Mouse (Mus musculus): ENCODE measurements around the gene Uba6. TPM values are rescaled to one million over a fixed set of nuclear protein-coding genes. Genes with fewer than 3 reads are reported as not detected.

The Uba6 gene
- polyA plus RNA-seq (2016; fragmentation: Nextera tagmentation; extraction: Ambion mirVana), result 12.3 and 14.1 TPM in 2 replicates

- Histone ChIP-seq H3K27me3 (replicated peaks) (no peaks in the 10 kb centered on the region), H3K4me3 (peak within 1 kb of the TSS; percentile 68), H3K9me3 (replicated peaks) (no peaks in the 10 kb centered on the region), H3K27ac (ENCODE audit: poor library complexity, severe bottlenecking) (peak within 1 kb of the TSS; percentile 88), H3K9ac (peak within 1 kb of the TSS; percentile 77), H3K4me2 (peak within 1 kb of the TSS; percentile 84), H3K4me1 (replicated peaks) (no peaks in the 10 kb centered on the region), H3K36me3 (peaks cover 13% of the 10 kb centered on the region; the same call in 1 of the 2 replicates)
- WGBS, result under 1% methylated on average over 47 of the region's 67 CpGs
- peak; percentile 100 for ATAC-seq (ENCODE audit: insufficient number of reproducible peaks, low FRiP score)
These were observed at the start of gene Uba6 for GRCm38 (mm10) chr5:86172449-86173161. Uba6 (minus strand) TSS chr5:86172803.

- Histone ChIP-seq H3K9me3 (replicated peaks) (no peaks in the 10 kb centered on the region), H3K27me3 (replicated peaks) (no peaks in the 10 kb centered on the region), H3K9ac (no peak within 1 kb of the TSS), H3K27ac (ENCODE audit: poor library complexity, severe bottlenecking) (no peak within 1 kb of the TSS), H3K4me2 (no peak within 1 kb of the TSS), H3K36me3 (no peaks in the 10 kb centered on the region), H3K4me3 (no peak within 1 kb of the TSS), H3K4me1 (replicated peaks) (no peaks in the 10 kb centered on the region)
- 80% methylated on average over 10 of the region's 10 CpGs for WGBS
- no peak for ATAC-seq (ENCODE audit: insufficient number of reproducible peaks, low FRiP score)
These were observed 25.2 kb upstream of the Uba6 start, which contains the start of gene Gnrhr for GRCm38 (mm10) chr5:86197801-86198200. Gnrhr (minus strand) TSS chr5:86197901.

GRCm38 (mm10) chr5:86191356-86191755, 18.8 kb upstream of the Uba6 start:
- ATAC-seq (ENCODE audit: insufficient number of reproducible peaks, low FRiP score), result no peak
- WGBS, result 10% methylated on average over 4 of the region's 4 CpGs
- no peak overlapping the region for H3K27ac ChIP-seq (ENCODE audit: poor library complexity, severe bottlenecking)
- no peak overlapping the region for H3K4me3 ChIP-seq
- H3K36me3 ChIP-seq, result no peaks in the 10 kb centered on the region
- no peaks in the 10 kb centered on the region for H3K4me1 ChIP-seq (replicated peaks)
- H3K4me2 ChIP-seq, result no peak overlapping the region
- no peaks in the 10 kb centered on the region for H3K9me3 ChIP-seq (replicated peaks)
- no peaks in the 10 kb centered on the region for H3K27me3 ChIP-seq (replicated peaks)
- no peak overlapping the region for H3K9ac ChIP-seq

- H3K36me3 ChIP-seq, result no peaks in the 10 kb centered on the region
- H3K4me1 ChIP-seq (replicated peaks), result no peaks in the 10 kb centered on the region
- H3K4me2 ChIP-seq, result no peak overlapping the region
- no peak overlapping the region for H3K4me3 ChIP-seq
- no peaks in the 10 kb centered on the region for H3K9me3 ChIP-seq (replicated peaks)
- H3K27ac ChIP-seq (ENCODE audit: poor library complexity, severe bottlenecking), result no peak overlapping the region
- no peak for ATAC-seq (ENCODE audit: insufficient number of reproducible peaks, low FRiP score)
- no peaks in the 10 kb centered on the region for H3K27me3 ChIP-seq (replicated peaks)
- no peak overlapping the region for H3K9ac ChIP-seq
- WGBS, result 19% methylated on average over 5 of the region's 5 CpGs
These were observed 18.2 kb upstream of the Uba6 start for GRCm38 (mm10) chr5:86190770-86191169.

GRCm38 (mm10) chr5:86190290-86190689, 17.7 kb upstream of the Uba6 start:
- no peak overlapping the region for H3K4me2 ChIP-seq
- H3K36me3 ChIP-seq, result no peaks in the 10 kb centered on the region
- H3K27ac ChIP-seq (ENCODE audit: poor library complexity, severe bottlenecking), result no peak overlapping the region
- H3K4me1 ChIP-seq (replicated peaks), result no peaks in the 10 kb centered on the region
- no peak overlapping the region for H3K9ac ChIP-seq
- no peaks in the 10 kb centered on the region for H3K27me3 ChIP-seq (replicated peaks)
- 50% methylated on average over 15 of the region's 15 CpGs for WGBS
- H3K9me3 ChIP-seq (replicated peaks), result no peaks in the 10 kb centered on the region
- no peak overlapping the region for H3K4me3 ChIP-seq
- ATAC-seq (ENCODE audit: insufficient number of reproducible peaks, low FRiP score), result no peak

GRCm38 (mm10) chr5:86187441-86187840, 14.8 kb upstream of the Uba6 start:
- H3K9ac ChIP-seq, result no peak overlapping the region
- H3K4me1 ChIP-seq (replicated peaks), result no peaks in the 10 kb centered on the region
- no peaks in the 10 kb centered on the region for H3K27me3 ChIP-seq (replicated peaks)
- ATAC-seq (ENCODE audit: insufficient number of reproducible peaks, low FRiP score), result no peak
- no peak overlapping the region for H3K4me3 ChIP-seq
- H3K36me3 ChIP-seq, result no peaks in the 10 kb centered on the region
- WGBS, result 53% methylated on average over 6 of the region's 6 CpGs
- no peak overlapping the region for H3K4me2 ChIP-seq
- H3K9me3 ChIP-seq (replicated peaks), result no peaks in the 10 kb centered on the region
- no peak overlapping the region for H3K27ac ChIP-seq (ENCODE audit: poor library complexity, severe bottlenecking)

GRCm38 (mm10) chr5:86173778-86174177, 1.2 kb upstream of the Uba6 start:
- no peak for ATAC-seq (ENCODE audit: insufficient number of reproducible peaks, low FRiP score)
- H3K4me1 ChIP-seq (replicated peaks), result no peaks in the 10 kb centered on the region
- H3K9me3 ChIP-seq (replicated peaks), result no peaks in the 10 kb centered on the region
- WGBS, result 40% methylated on average over 2 of the region's 2 CpGs
- no peak overlapping the region for H3K4me2 ChIP-seq
- H3K9ac ChIP-seq, result no peak overlapping the region
- H3K27ac ChIP-seq (ENCODE audit: poor library complexity, severe bottlenecking), result no peak overlapping the region
- H3K36me3 ChIP-seq, result peaks cover 7% of the 10 kb centered on the region; the same call in 1 of the 2 replicates
- no peaks in the 10 kb centered on the region for H3K27me3 ChIP-seq (replicated peaks)
- H3K4me3 ChIP-seq, result no peak overlapping the region

- ATAC-seq (ENCODE audit: insufficient number of reproducible peaks, low FRiP score), result no peak
- Histone ChIP-seq H3K27me3 (replicated peaks) (no peaks in the 10 kb centered on the region), H3K4me1 (replicated peaks) (no peaks in the 10 kb centered on the region), H3K36me3 (peaks cover 13% of the 10 kb centered on the region; the same call in 1 of the 2 replicates), H3K4me3 (peak overlapping the region; percentile 68), H3K9ac (peak overlapping the region; percentile 77), H3K27ac (ENCODE audit: poor library complexity, severe bottlenecking) (peak overlapping the region; percentile 88), H3K4me2 (peak overlapping the region; percentile 84), H3K9me3 (replicated peaks) (no peaks in the 10 kb centered on the region)
- WGBS, result under 1% methylated on average over 15 of the region's 15 CpGs
These were observed 535 bp downstream of the Uba6 start for GRCm38 (mm10) chr5:86172088-86172448.

GRCm38 (mm10) chr5:86129828-86130227, 42.8 kb downstream of the Uba6 start:
- no peaks in the 10 kb centered on the region for H3K4me1 ChIP-seq (replicated peaks)
- ATAC-seq (ENCODE audit: insufficient number of reproducible peaks, low FRiP score), result no peak
- no peak overlapping the region for H3K4me2 ChIP-seq
- H3K4me3 ChIP-seq, result no peak overlapping the region
- no peak overlapping the region for H3K27ac ChIP-seq (ENCODE audit: poor library complexity, severe bottlenecking)
- H3K36me3 ChIP-seq, result peaks cover 19% of the 10 kb centered on the region
- no peaks in the 10 kb centered on the region for H3K27me3 ChIP-seq (replicated peaks)
- H3K9ac ChIP-seq, result no peak overlapping the region
- H3K9me3 ChIP-seq (replicated peaks), result no peaks in the 10 kb centered on the region

GRCm38 (mm10) chr5:86128749-86129148, 43.9 kb downstream of the Uba6 start:
- H3K27me3 ChIP-seq (replicated peaks), result no peaks in the 10 kb centered on the region
- 86% methylated on average over 1 of the region's 1 CpGs for WGBS
- no peak overlapping the region for H3K9ac ChIP-seq
- no peaks in the 10 kb centered on the region for H3K9me3 ChIP-seq (replicated peaks)
- no peak overlapping the region for H3K27ac ChIP-seq (ENCODE audit: poor library complexity, severe bottlenecking)
- H3K4me1 ChIP-seq (replicated peaks), result no peaks in the 10 kb centered on the region
- H3K36me3 ChIP-seq, result peaks cover 18% of the 10 kb centered on the region
- ATAC-seq (ENCODE audit: insufficient number of reproducible peaks, low FRiP score), result no peak
- no peak overlapping the region for H3K4me2 ChIP-seq
- H3K4me3 ChIP-seq, result no peak overlapping the region

- ATAC-seq (ENCODE audit: insufficient number of reproducible peaks, low FRiP score), result no peak
- Histone ChIP-seq H3K27ac (ENCODE audit: poor library complexity, severe bottlenecking) (no peak overlapping the region), H3K9ac (no peak overlapping the region), H3K4me2 (no peak overlapping the region), H3K4me3 (no peak overlapping the region), H3K4me1 (replicated peaks) (no peaks in the 10 kb centered on the region), H3K27me3 (replicated peaks) (no peaks in the 10 kb centered on the region), H3K9me3 (replicated peaks) (no peaks in the 10 kb centered on the region), H3K36me3 (peaks cover 19% of the 10 kb centered on the region)
- WGBS, result 91% methylated on average over 9 of the region's 9 CpGs
These were observed 54.0 kb downstream of the Uba6 start for GRCm38 (mm10) chr5:86118457-86119094.
